8 mouse cellular contexts compared by ENCODE assay signal in genomic region chr13:110280028-110280562, GRCm38 (mm10). TPM values are rescaled to one million over a fixed set of nuclear protein-coding genes. Genes with fewer than 3 reads are reported as not detected.
DNase-seq lines count a peak whose midpoint lies in the region; ATAC-seq and TF ChIP-seq lines count a peak whose summit lies in the region.

No protein-coding gene starts in this region.

- intact Hi-C loops in heart, postnatal 10 days (cut with DNase I): no loop called here

- H3K4me2 ChIP-seq in forebrain, embryonic 12.5 days: peak overlapping the region; percentile 64
- H3K4me2 ChIP-seq in liver, embryonic 14.5 days (ENCODE audit: low read depth): peak overlapping the region; percentile 53
- H3K4me2 ChIP-seq in neural tube, embryonic 11.5 days (ENCODE audit: low read depth): peak overlapping the region; percentile 81

- peak overlapping the region; percentile 66 for H3K9ac ChIP-seq in forebrain, embryonic 12.5 days
- H3K9ac ChIP-seq in liver, embryonic 14.5 days (replicated peaks): no peak overlapping the region
- H3K9ac ChIP-seq in neural tube, embryonic 11.5 days (ENCODE audit: low read length): peak overlapping the region; percentile 55

- no peak for TF ChIP-seq EP300 in liver, embryonic 14.5 days (IDR thresholded peaks at IDR 0.05; ENCODE audit: low read depth)

- TF ChIP-seq CTCF in liver, embryonic 14.5 days (IDR thresholded peaks at IDR 0.05; ENCODE audit: low read depth): no peak

- no peaks in the 10 kb centered on the region for H3K36me3 ChIP-seq in forebrain, embryonic 12.5 days (replicated peaks)
- H3K36me3 ChIP-seq in liver, embryonic 14.5 days (replicated peaks; ENCODE audit: control insufficient read depth, insufficient read depth, low read depth): no peaks in the 10 kb centered on the region
- no peaks in the 10 kb centered on the region for H3K36me3 ChIP-seq in neural tube, embryonic 11.5 days (ENCODE audit: control insufficient read depth, insufficient read depth, low read length)

- DNase-seq in 3T3-L1 (ENCODE audit: low read depth, low spot score): peak; percentile 68
- peak; percentile 91 for DNase-seq in brain, embryonic 18.5 days (ENCODE audit: low read depth, low spot score)
- peak; percentile 67 to 69 for DNase-seq in heart, postnatal 10 days
- peak; percentile 75 to 82 for DNase-seq in kidney, postnatal 4 days
- DNase-seq in liver, embryonic 14.5 days (ENCODE audit: low read depth in 3 of 3, low spot score in 3 of 3): peak in 2 of 3 experiments; percentile 7 to 11
- peak; percentile 86 for DNase-seq in neural tube, embryonic 11.5 days (ENCODE audit: low spot score)
- no peak for DNase-seq in spleen, postnatal 14 days (ENCODE audit: low spot score in 2 of 2)

- peak overlapping the region; percentile 59 for H3K4me3 ChIP-seq in forebrain, embryonic 12.5 days (replicated peaks)
- H3K4me3 ChIP-seq in liver, embryonic 14.5 days (ENCODE audit: insufficient read depth in 1 of 2, low read depth in 2 of 2, low read length in 2 of 2): peak overlapping the region; percentile 10 to 14; a peak in 3 of 4 replicates
- peak overlapping the region; percentile 53 for H3K4me3 ChIP-seq in neural tube, embryonic 11.5 days (ENCODE audit: low read depth, low read length)

- no peaks in the 10 kb centered on the region for H3K27me3 ChIP-seq in forebrain, embryonic 12.5 days
- peaks cover 5% of the 10 kb centered on the region for H3K27me3 ChIP-seq in liver, embryonic 14.5 days (ENCODE audit: control insufficient read depth, insufficient read depth, low read length)
- no peaks in the 10 kb centered on the region for H3K27me3 ChIP-seq in neural tube, embryonic 11.5 days (ENCODE audit: control insufficient read depth, insufficient read depth, low read length)

- peak; percentile 99 for ATAC-seq in forebrain, embryonic 12.5 days (ENCODE audit: low FRiP score)
- ATAC-seq in liver, embryonic 14.5 days (ENCODE audit: insufficient read depth): peak; percentile 41; the same call in 1 of the 2 replicates
- ATAC-seq in neural tube, embryonic 11.5 days (ENCODE audit: insufficient read depth, low FRiP score, low TSS enrichment): peak; percentile 96

- WGBS in forebrain, embryonic 12.5 days: under 1% methylated on average over 24 of the region's 24 CpGs
- WGBS in liver, embryonic 14.5 days (ENCODE audit: insufficient replicate concordance): 1% methylated on average over 24 of the region's 24 CpGs
- under 1% methylated on average over 24 of the region's 24 CpGs for whole genome bisulfite sequencing in neural tube, embryonic 11.5 days

- peak overlapping the region; percentile 67 for H3K27ac ChIP-seq in forebrain, embryonic 12.5 days
- H3K27ac ChIP-seq in liver, embryonic 14.5 days: no peak overlapping the region
- peak overlapping the region; percentile 63 for H3K27ac ChIP-seq in neural tube, embryonic 11.5 days (ENCODE audit: low read depth, low read length)

- H3K9me3 ChIP-seq in forebrain, embryonic 12.5 days: no peaks in the 10 kb centered on the region
- no peaks in the 10 kb centered on the region for H3K9me3 ChIP-seq in liver, embryonic 14.5 days (ENCODE audit: control insufficient read depth, low read length)
- no peaks in the 10 kb centered on the region for H3K9me3 ChIP-seq in neural tube, embryonic 11.5 days (ENCODE audit: control insufficient read depth, low read length)

- peaks cover 10% of the 10 kb centered on the region for H3K4me1 ChIP-seq in forebrain, embryonic 12.5 days
- H3K4me1 ChIP-seq in liver, embryonic 14.5 days (replicated peaks; ENCODE audit: control insufficient read depth in 2 of 2, insufficient read depth in 2 of 2, low read length in 1 of 2): no peaks in the 10 kb centered on the region
- H3K4me1 ChIP-seq in neural tube, embryonic 11.5 days (ENCODE audit: control insufficient read depth, insufficient read depth, low read length): no peaks in the 10 kb centered on the region

RNA-seq across cellular contexts. Expression of gene Rab3c, which starts 0.7 kb away (rescaled TPM):
- polyA plus RNA-seq in forebrain, embryonic 12.5 days (2016; fragmentation: Nextera tagmentation; extraction: Ambion mirVana): 43.6 and 44.1 TPM in 2 replicates
- under 1 TPM; 0.24 to 0.25 TPM for total RNA-seq in heart, postnatal 10 days (2021)
- under 0.01 and 0.06 TPM in 2 replicates for polyA plus RNA-seq in liver, embryonic 14.5 days (2012; rRNA removed)
- polyA plus RNA-seq in liver, embryonic 14.5 days (2014; fragmentation: Nextera tagmentation; extraction: Ambion mirVana): not detected in 2 replicates
- 45.3 and 47.5 TPM in 2 replicates for polyA plus RNA-seq in neural tube, embryonic 11.5 days (2014; fragmentation: Nextera tagmentation; extraction: Ambion mirVana)

Comparison
In these comparisons a context has a peak if more than half of its experiments do, and no peak if none do; other contexts are left out.
1. DNase-seq: peak in 3T3-L1 (single experiment), brain, embryonic 18.5 days (single experiment), heart, postnatal 10 days (2 of 2), kidney, postnatal 4 days (2 of 2), liver, embryonic 14.5 days (2 of 3) and neural tube, embryonic 11.5 days (single experiment); none in spleen, postnatal 14 days (0 of 2).
2. ATAC-seq: peak in every context shown above with its lines; median percentile 99 in forebrain, embryonic 12.5 days; 96 in neural tube, embryonic 11.5 days; 41 in liver, embryonic 14.5 days.
3. RNA of gene Rab3c, which starts 0.7 kb away (polyA plus RNA-seq): 45.3 to 47.5 TPM in neural tube, embryonic 11.5 days and 43.6 to 44.1 TPM in forebrain, embryonic 12.5 days; under 0.01 to 0.06 TPM in liver, embryonic 14.5 days; every median in the first group is over 10 times any median in the second.
4. Peak in every context shown above with its lines, with median percentiles within 50 percentile points of each other: H3K4me2 ChIP-seq and H3K4me3 ChIP-seq.